Mouse (Mus musculus) midbrain, embryonic 12.5 days (tissue): ENCODE measurements around the gene Tmod2. TPM values are rescaled to one million over a fixed set of nuclear protein-coding genes. Genes with fewer than 3 reads are reported as not detected.

Experiments
- polyA plus RNA-seq: library from polyadenylated mRNA; unstranded; fragments of >200 nt; fragmentation: Nextera tagmentation; extraction: Ambion mirVana; gene quantifications from 2 replicates; pipeline ENCODE4 v1.2.1, GENCODE M21; 2016

Gene Tmod2
- polyA plus RNA-seq, 1 experiment from 2014 or later = 108 TPM

Other genes with a start within 250 kb of the Tmod2 start
- gene Mapk6, start 201.3 kb downstream of the Tmod2 start, polyA plus RNA-seq = 177 and 187 TPM in 2 replicates
- 51.3 and 51.6 TPM in 2 replicates for gene Leo1, start 169.8 kb downstream of the Tmod2 start, polyA plus RNA-seq
- gene Tmod3, start 51.7 kb downstream of the Tmod2 start, polyA plus RNA-seq = 76.4 and 80.8 TPM in 2 replicates
- 12.9 and 14.5 TPM in 2 replicates for gene Lysmd2, start 14.4 kb upstream of the Tmod2 start, polyA plus RNA-seq
- gene Scg3, start 72.7 kb upstream of the Tmod2 start, polyA plus RNA-seq = 85.0 and 93.0 TPM in 2 replicates
- gene Bmp5, start 164.0 kb upstream of the Tmod2 start, polyA plus RNA-seq = 3.5 and 4.0 TPM in 2 replicates